Mouse (Mus musculus) heart, embryonic 15.5 days (tissue): Measurements from ENCODE around the gene Mis18a. TPM values are rescaled to one million over a fixed set of nuclear protein-coding genes. Genes with fewer than 3 reads are reported as not detected.

Experiments
- ATAC-seq: fragments of 200-750 bp; cut with Nextera tagmentation; replicated peaks from 2 replicates; pipeline ENCODE4 v1.8.0; 2017; ENCODE audit warnings: low read depth, moderate TSS enrichment; ENCODE audit not compliant: insufficient number of reproducible peaks, insufficient read depth, low FRiP score
- H3K27ac ChIP-seq: fragments of 300-500 bp; sonication (generic); 2 replicates; pipeline ENCODE4 v1.5.1; 2015; ENCODE audit warnings: mild to moderate bottlenecking, inconsistent platforms
- H3K27me3 ChIP-seq: fragments of 300-500 bp; sonication (generic); 2 replicates; pipeline ENCODE4 v1.6.1; 2015; ENCODE audit warnings: inconsistent platforms
- H3K36me3 ChIP-seq: fragments of 300-500 bp; sonication (generic); 2 replicates; pipeline ENCODE4 v1.6.1; 2015; ENCODE audit warnings: mild to moderate bottlenecking, inconsistent platforms
- H3K4me1 ChIP-seq: fragments of 300-500 bp; sonication (generic); replicated peaks from 2 replicates; pipeline ENCODE4 v1.6.1; 2015; ENCODE audit warnings: inconsistent platforms
- H3K4me2 ChIP-seq: fragments of 300-500 bp; sonication (generic); 2 replicates; pipeline ENCODE4 v1.6.1; 2015; ENCODE audit warnings: inconsistent platforms, mild to moderate bottlenecking, moderate library complexity
- H3K4me3 ChIP-seq: fragments of 300-500 bp; sonication (generic); 2 replicates; pipeline ENCODE4 v1.5.1; 2015; ENCODE audit warnings: mild to moderate bottlenecking, inconsistent platforms
- H3K9ac ChIP-seq: fragments of 300-500 bp; sonication (generic); 2 replicates; pipeline ENCODE4 v1.6.1; 2015; ENCODE audit warnings: mild to moderate bottlenecking, inconsistent platforms
- H3K9me3 ChIP-seq: fragments of 300-500 bp; sonication (generic); replicated peaks from 2 replicates; pipeline ENCODE4 v1.6.1; 2016; ENCODE audit warnings: inconsistent platforms
- WGBS: fragments of 180-500 bp; shearing (Covaris S2); methylation state at CpG from one replicate; pipeline ENCODE4 v1.1.7; 2015; ENCODE audit warnings: mixed read lengths; 5-methylcytosine and 5-hydroxymethylcytosine counted together
- polyA plus RNA-seq: library from polyadenylated mRNA; unstranded; fragments of >200 nt; fragmentation: Nextera tagmentation; extraction: Ambion mirVana; gene quantifications from 2 replicates; pipeline ENCODE4 v1.2.1, GENCODE M21; 2015

Gene Mis18a
- polyA plus RNA-seq, result 31.2 and 32.8 TPM in 2 replicates

DNA sequence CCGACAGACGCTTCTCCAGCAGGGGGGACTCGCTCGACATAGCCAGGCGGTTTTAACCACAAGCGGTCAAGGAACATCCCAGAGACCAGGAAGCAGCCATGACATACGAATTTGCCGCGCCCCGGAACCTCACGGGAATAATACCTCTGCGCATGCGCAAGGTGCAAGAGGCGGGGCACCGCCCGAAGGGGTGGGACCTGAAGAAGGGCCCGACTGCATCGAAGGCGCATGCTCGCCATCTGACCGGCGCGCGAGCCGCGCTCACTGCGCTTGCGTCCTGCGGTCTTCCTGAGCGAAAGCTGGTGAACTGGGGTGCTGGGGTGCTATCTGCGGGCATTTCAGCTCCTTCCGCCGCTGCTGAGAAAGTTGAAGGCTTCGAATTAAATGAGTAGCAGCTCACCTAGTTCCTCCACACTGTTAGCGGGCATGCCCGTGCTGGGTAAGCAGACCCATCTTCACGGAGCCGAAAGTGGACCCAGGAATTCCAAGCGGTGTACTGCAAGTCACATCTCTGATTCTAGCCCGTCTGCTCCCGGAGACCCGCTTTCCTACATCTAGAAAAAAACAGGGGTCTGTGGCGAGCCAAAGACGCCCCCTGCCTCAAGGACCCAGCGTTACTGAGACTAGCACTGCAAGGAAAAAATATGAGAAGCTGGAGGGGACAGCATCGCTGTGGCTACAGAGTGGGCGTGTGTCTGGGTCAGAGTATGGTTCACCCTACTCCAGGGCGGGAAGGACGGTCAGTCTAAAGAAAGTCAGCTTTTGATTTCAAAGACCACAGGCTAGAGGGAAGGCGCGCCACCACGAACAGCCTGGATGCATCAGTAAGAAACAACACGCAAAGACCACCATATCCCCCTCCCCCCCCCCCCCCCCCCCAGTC is at the start of gene Mis18a:
Gene Mis18a (minus strand): TSS at position 172 of the 883 bp plus-strand sequence.
- Histone ChIP-seq H3K27ac (peak within 1 kb of the TSS; percentile 72), H3K36me3 (no peaks in the 10 kb centered on the region; the same call in 1 of the 2 replicates), H3K27me3 (no peaks in the 10 kb centered on the region), H3K4me2 (peak within 1 kb of the TSS; percentile 97), H3K4me3 (peak within 1 kb of the TSS; percentile 90), H3K9ac (peak within 1 kb of the TSS; percentile 80), H3K4me1 (peaks cover 8% of the 10 kb centered on the region), H3K9me3 (peaks cover 5% of the 10 kb centered on the region; the same call in 1 of the 2 replicates)
- WGBS, result 2% methylated on average over 53 of the region's 53 CpGs
- ATAC-seq, result peak; percentile 92

DNA sequence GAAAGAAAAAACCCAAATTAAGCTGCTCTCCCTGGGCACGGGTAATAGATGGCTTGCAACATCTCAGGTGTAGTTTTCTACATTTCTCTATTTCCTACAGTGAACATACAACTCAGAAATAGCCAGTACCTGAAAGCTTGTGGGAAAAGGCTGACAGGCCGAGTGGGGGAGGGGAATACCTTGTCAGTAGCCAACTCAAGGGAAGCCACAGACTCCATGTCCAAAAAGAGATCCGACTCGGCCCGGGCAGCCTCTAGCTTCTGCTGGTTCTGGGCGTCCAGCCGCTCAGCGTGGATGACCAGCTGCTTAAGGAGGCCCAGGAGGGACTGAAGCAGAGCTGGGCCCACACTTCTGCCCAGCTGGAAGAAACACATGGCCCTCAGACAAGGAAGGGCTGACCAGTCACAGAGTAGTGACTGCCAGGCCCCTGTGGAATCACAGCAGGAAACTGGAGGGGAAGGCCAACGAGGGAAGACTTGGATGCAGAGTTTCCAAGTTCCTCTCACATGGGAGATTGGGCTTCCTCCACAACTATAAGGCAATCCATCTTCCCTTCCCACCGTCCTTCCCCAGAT is 48.8 kb upstream of the Mis18a start:
- Histone ChIP-seq H3K9me3 (no peaks in the 10 kb centered on the region), H3K27ac (no peak overlapping the region), H3K9ac (no peak overlapping the region), H3K27me3 (no peaks in the 10 kb centered on the region), H3K4me1 (no peaks in the 10 kb centered on the region), H3K4me3 (no peak overlapping the region), H3K36me3 (peaks cover 77% of the 10 kb centered on the region), H3K4me2 (no peak overlapping the region)
- no peak for ATAC-seq
- 75% methylated on average over 10 of the region's 10 CpGs for WGBS

DNA sequence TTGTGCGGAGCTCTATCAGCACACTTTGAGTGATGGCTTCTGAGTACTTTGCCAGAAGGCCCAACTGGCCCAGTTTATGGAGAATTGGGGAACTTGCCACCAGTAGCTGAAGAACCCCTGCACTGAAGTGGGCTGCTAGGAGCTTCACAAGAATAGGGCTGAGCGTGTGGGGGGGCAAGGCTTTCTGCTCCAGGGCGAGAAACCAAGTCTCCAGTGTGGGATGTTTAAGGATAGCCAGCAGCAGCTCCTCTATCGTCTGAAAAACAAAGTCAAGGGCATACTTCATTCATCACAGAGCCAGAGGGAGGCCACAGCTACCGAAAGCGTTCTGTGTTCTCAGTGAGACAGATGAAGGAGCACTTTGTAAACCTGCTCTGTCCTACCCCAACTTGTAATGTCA is 47.4 kb upstream of the Mis18a start:
- ATAC-seq, result no peak
- H3K27ac ChIP-seq, result no peak overlapping the region
- no peaks in the 10 kb centered on the region for H3K4me1 ChIP-seq
- H3K9me3 ChIP-seq, result no peaks in the 10 kb centered on the region
- H3K36me3 ChIP-seq, result peaks cover 74% of the 10 kb centered on the region
- H3K4me2 ChIP-seq, result no peak overlapping the region
- no peaks in the 10 kb centered on the region for H3K27me3 ChIP-seq
- H3K9ac ChIP-seq, result no peak overlapping the region
- WGBS, result 79% methylated on average over 6 of the region's 6 CpGs
- H3K4me3 ChIP-seq, result no peak overlapping the region

DNA sequence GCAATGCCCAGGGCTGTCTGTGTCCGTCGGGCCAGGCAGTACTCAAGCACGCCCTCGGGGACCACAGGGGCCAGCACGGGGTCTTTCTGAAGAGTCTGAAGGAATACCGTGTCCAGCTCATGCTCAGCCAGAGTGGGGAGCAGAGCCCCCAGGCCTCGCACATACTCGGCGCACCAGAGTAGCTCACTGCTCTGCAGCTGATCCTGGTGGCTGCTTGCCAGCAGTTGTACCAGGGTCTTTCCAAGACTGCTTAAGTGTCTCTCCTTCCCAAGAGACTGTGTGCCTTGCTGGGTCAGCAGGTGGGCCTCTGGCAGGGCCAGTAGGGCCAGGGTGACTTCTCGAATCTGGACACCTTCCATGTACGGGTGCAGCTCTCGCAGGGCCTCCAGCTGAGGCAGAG is 47.0 kb upstream of the Mis18a start:
- H3K4me3 ChIP-seq, result no peak overlapping the region
- 93% methylated on average over 12 of the region's 12 CpGs for WGBS
- no peak overlapping the region for H3K4me2 ChIP-seq
- ATAC-seq, result no peak
- H3K27me3 ChIP-seq, result no peaks in the 10 kb centered on the region
- no peaks in the 10 kb centered on the region for H3K4me1 ChIP-seq
- no peak overlapping the region for H3K9ac ChIP-seq
- no peaks in the 10 kb centered on the region for H3K9me3 ChIP-seq
- peaks cover 74% of the 10 kb centered on the region for H3K36me3 ChIP-seq
- no peak overlapping the region for H3K27ac ChIP-seq

DNA sequence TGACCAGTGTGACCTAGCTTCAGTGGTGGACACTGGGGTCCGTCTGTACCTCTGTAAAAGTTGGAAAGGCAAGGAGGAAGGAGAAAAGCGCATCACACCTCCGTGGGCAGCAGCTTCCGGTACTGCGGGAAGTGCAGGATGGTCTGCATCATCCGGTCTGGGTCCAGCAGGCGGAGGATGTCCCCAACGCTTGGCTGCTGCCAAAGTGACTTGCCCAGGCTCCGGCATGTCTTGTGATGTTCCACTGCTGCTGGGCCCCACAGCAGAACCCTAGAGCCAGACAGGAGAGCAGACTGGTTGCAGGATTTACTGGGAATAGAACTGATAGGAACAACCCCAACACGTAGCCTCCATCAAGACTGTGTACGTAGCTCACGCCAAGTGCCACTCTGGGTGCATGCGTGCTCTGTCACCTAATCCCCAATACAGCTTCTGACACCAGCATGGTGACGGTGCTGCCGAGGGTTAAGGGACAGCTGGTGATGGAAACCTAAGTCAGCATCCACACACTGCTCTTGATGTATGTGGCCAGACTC is 39.8 kb upstream of the Mis18a start:
- no peak for ATAC-seq
- no peak overlapping the region for H3K27ac ChIP-seq
- H3K9ac ChIP-seq, result no peak overlapping the region
- no peaks in the 10 kb centered on the region for H3K4me1 ChIP-seq
- no peak overlapping the region for H3K4me3 ChIP-seq
- H3K4me2 ChIP-seq, result no peak overlapping the region
- H3K9me3 ChIP-seq, result no peaks in the 10 kb centered on the region
- H3K36me3 ChIP-seq, result peaks cover 67% of the 10 kb centered on the region
- no peaks in the 10 kb centered on the region for H3K27me3 ChIP-seq
- WGBS, result 86% methylated on average over 15 of the region's 15 CpGs

DNA sequence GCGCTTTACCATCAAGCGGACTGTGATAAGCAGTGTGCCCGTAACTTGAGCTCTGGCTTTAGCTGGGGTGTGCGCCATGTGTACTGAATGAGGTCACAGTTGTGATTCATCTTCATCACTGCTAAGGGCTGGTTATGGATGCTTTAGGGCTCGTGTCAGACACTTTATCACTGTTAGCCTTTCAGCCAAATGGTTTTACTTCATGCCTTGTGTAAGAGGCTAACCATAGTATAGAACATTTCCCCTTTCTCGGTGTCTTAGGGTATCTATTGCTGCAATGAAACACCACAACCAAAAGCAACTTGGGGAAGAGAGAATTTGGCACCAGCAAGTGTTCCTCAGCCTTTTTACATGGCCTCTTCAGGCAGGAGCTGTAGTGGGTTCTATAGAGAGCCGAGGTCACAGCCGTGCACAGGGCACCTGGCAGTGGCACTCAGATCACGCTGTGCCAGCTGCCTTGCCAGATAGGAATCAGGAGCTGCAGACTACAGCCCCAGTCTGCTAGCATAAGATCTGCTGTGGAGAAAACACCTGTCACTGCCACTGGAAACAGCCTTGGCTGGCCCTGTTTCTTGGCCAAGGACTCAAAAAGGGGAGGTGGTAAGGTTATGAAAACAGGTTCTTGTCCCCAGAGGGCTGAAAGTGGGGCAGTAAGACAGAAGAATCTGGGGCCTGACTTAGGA is 38.1 kb upstream of the Mis18a start:
- H3K9ac ChIP-seq, result no peak overlapping the region
- H3K27ac ChIP-seq, result no peak overlapping the region
- no peak overlapping the region for H3K4me2 ChIP-seq
- no peaks in the 10 kb centered on the region for H3K9me3 ChIP-seq
- no peaks in the 10 kb centered on the region for H3K27me3 ChIP-seq
- H3K36me3 ChIP-seq, result peaks cover 55% of the 10 kb centered on the region
- 76% methylated on average over 9 of the region's 9 CpGs for WGBS
- H3K4me3 ChIP-seq, result no peak overlapping the region
- H3K4me1 ChIP-seq, result peaks cover 7% of the 10 kb centered on the region
- no peak for ATAC-seq

DNA sequence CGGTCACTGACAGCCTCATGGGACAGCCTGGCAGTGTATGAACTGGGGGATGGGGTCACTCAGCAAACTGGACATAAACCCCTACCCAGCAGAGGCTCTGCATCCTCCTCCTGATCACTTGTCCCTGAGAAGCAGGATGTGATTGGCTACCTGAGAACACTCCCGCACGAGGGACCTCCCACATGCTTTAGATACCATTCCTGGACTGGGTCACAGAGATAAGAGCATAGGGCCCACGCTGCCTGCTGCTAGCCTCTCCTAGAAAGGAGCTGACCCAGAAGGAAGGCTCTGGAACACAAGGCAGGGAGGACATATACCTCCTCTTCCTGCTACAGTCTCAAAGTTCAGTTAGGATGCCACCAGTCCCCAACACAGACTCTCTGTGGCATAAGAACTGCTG is 33.3 kb upstream of the Mis18a start:
- H3K27ac ChIP-seq, result no peak overlapping the region
- H3K4me2 ChIP-seq, result no peak overlapping the region
- ATAC-seq, result peak; percentile 60; the same call in 1 of the 2 replicates
- no peaks in the 10 kb centered on the region for H3K9me3 ChIP-seq
- peaks cover 10% of the 10 kb centered on the region for H3K4me1 ChIP-seq
- H3K9ac ChIP-seq, result no peak overlapping the region
- no peaks in the 10 kb centered on the region for H3K27me3 ChIP-seq
- H3K36me3 ChIP-seq, result peaks cover 31% of the 10 kb centered on the region
- 12% methylated on average over 4 of the region's 4 CpGs for WGBS
- no peak overlapping the region for H3K4me3 ChIP-seq

DNA sequence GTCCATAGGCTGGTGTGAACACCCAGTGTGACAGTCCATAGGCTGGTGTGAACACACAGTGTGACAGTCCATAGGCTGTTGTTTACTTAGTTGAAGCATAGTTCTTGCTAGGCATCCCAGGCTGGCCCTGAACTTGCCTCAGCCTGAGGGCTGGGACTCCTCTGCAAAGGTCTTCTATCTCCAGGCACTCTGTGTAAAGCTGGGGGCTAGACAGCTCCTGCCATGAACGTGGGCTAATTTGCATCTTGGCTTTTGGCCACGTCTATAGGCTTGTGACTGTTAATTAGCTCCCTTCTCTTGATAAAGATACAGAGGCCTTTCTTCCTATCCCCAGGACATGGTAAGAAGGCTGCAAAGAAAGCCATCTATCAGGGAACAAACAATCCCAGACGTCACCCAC is 32.1 kb upstream of the Mis18a start:
- Histone ChIP-seq H3K9ac (no peak overlapping the region), H3K9me3 (no peaks in the 10 kb centered on the region), H3K4me3 (no peak overlapping the region), H3K4me1 (peaks cover 10% of the 10 kb centered on the region), H3K27me3 (no peaks in the 10 kb centered on the region), H3K36me3 (peaks cover 33% of the 10 kb centered on the region), H3K27ac (no peak overlapping the region), H3K4me2 (no peak overlapping the region)
- no peak for ATAC-seq
- 57% methylated on average over 3 of the region's 3 CpGs for WGBS

DNA sequence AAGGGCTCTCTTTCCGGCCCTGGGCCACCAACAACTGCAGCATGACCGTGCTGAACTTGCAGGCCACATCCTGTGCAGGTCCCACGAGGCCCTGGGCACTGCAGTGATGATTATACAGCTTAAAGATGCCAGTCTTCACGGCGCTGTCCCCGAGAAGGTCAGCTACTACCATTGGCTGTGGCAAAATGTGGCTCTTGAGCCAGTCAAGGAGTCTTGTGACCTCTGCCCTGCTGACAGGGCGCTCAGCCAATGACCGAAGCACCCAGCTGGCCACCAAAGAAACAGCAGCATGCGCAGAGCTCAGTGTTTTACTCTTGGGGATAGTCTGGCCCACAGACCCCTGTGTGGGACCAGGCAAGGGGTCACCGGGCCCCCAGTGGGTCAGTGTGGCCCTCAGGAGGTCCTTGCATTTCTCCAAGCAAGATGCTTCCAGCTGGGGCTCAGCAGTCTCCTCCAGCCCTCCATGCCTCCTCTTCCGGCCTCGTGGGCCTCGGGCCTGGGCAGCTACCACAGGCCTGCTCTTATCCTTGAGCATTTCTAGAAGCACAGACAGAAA is 26.3 kb upstream of the Mis18a start:
- ATAC-seq, result no peak
- Histone ChIP-seq H3K4me1 (peaks cover 9% of the 10 kb centered on the region), H3K27ac (no peak overlapping the region), H3K4me3 (no peak overlapping the region), H3K9ac (no peak overlapping the region), H3K27me3 (no peaks in the 10 kb centered on the region), H3K9me3 (no peaks in the 10 kb centered on the region), H3K4me2 (no peak overlapping the region), H3K36me3 (peaks cover 49% of the 10 kb centered on the region)
- WGBS, result 88% methylated on average over 13 of the region's 13 CpGs

DNA sequence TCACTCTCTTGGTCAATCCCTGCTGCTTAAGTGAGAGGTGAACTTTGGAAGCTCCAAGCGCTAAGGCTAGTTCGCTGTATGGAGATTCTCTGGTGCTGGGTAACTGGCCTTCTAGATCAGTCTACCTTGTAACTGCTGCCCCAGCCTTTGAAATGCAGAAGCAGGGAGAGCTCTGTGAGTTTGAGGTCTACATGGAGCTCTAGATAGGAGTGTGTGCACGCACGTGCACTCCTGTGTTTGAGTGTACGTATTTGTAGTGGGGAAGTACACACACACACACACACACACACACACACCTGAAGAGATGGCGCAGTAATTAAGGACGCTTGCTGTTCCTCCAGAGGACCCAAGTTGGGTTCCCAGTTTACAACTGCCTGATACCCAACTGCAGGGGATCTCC is 21.0 kb upstream of the Mis18a start:
- no peak overlapping the region for H3K4me2 ChIP-seq

DNA sequence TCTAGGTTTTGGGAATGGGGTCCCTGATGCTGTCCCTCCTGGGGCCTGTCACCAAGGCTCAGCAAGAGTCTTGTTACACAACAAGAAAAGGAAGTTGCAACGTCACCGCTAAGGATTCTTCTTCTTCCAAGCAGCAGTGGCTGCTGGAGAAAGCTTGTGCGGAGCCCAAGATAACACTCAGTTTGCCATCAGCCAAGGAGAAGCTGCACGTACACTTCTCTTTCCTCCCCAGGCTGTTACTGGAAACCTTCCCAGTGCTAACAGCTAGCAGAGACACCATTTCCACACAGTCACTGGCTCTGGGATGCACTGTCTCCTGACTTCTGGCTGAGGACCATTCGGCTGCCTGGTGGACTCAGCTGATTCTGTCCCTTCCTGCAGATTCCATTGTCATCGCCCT is 19.9 kb upstream of the Mis18a start:
- Histone ChIP-seq H3K27ac (peak overlapping the region; percentile 50), H3K9me3 (no peaks in the 10 kb centered on the region), H3K27me3 (no peaks in the 10 kb centered on the region), H3K36me3 (peaks cover 17% of the 10 kb centered on the region; the same call in 1 of the 2 replicates), H3K4me1 (peaks cover 31% of the 10 kb centered on the region), H3K9ac (no peak overlapping the region), H3K4me3 (no peak overlapping the region), H3K4me2 (no peak overlapping the region)
- WGBS, result 61% methylated on average over 6 of the region's 6 CpGs
- ATAC-seq, result peak; percentile 60

More for the DNA sequence above, 21.0 kb upstream of the Mis18a start:
- ATAC-seq, result no peak
- H3K4me3 ChIP-seq, result no peak overlapping the region
- 88% methylated on average over 7 of the region's 7 CpGs for WGBS
- H3K4me1 ChIP-seq, result peaks cover 31% of the 10 kb centered on the region
- no peak overlapping the region for H3K27ac ChIP-seq
- H3K36me3 ChIP-seq, result peaks cover 25% of the 10 kb centered on the region; the same call in 1 of the 2 replicates
- H3K9ac ChIP-seq, result no peak overlapping the region
- no peaks in the 10 kb centered on the region for H3K9me3 ChIP-seq
- no peaks in the 10 kb centered on the region for H3K27me3 ChIP-seq
